Mouse (Mus musculus): Measurements from ENCODE around the gene AI467606. TPM values are rescaled to one million over a fixed set of nuclear protein-coding genes. Genes with fewer than 3 reads are reported as not detected.
"Not testable (repeated sequence)": the region's sequence is repeated elsewhere in the genome, so short reads cannot be mapped to it uniquely, and the experiment has no call there.

The AI467606 gene
- polyA plus RNA-seq, 1 experiment from 2014 or later = 4.3 TPM

DNA sequence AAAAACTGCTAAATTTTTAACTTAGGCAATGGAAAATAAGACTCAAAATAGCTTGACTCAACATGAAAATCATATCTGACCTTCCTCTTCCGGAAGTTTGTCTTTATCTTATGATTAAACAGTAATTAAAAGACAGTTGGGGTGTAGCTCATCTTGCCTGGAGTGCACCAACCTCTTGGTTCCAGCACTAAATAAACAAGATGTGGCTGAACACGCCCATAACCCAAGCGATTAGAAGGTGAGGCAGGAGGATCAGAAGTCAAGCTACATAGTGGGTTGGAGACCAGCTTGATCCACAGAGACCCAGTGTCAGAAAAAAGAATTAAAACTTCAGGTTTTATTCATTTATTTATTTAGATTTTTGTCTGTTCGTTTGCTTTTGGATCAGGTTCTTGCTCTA lies 7.5 kb upstream of the AI467606 start:
- no peak for TF ChIP-seq CTCF (IDR thresholded peaks at IDR 0.05; ENCODE audit: low read depth)
- Histone ChIP-seq H3K27me3 (ENCODE audit: insufficient read depth, low read length) (no peaks in the 10 kb centered on the region), H3K27ac (no peak overlapping the region), H3K9ac (ENCODE audit: low read depth, low read length) (no peak overlapping the region), H3K36me3 (ENCODE audit: insufficient read depth, low read length) (no peaks in the 10 kb centered on the region), H3K9me3 (replicated peaks; ENCODE audit: low read length) (no peaks in the 10 kb centered on the region), H3K4me1 (replicated peaks; ENCODE audit: insufficient read depth, low read length) (0 out of 2 replicates have a peak, but pooled peaks cover 6% of the 10 kb centered on the region), H3K4me3 (replicated peaks; ENCODE audit: low read depth, low read length) (no peak overlapping the region), H3K4me2 (ENCODE audit: low read length) (no peak overlapping the region)
- WGBS = 73% methylated on average over 4 of the region's 4 CpGs
- DNase-seq (ENCODE audit: low spot score) (no peak), ATAC-seq (replicated peaks; ENCODE audit: low FRiP score, low read depth) (no peak)

GRCm38 (mm10) chr7:127084794-127085193 lies 6.4 kb upstream of the AI467606 start:
- H3K27me3 ChIP-seq (ENCODE audit: insufficient read depth, low read length) = no peaks in the 10 kb centered on the region
- H3K27ac ChIP-seq = no peak overlapping the region
- H3K9ac ChIP-seq (ENCODE audit: low read depth, low read length) = no peak overlapping the region
- H3K9me3 ChIP-seq (replicated peaks; ENCODE audit: low read length) = no peaks in the 10 kb centered on the region
- H3K4me3 ChIP-seq (replicated peaks; ENCODE audit: low read depth, low read length) = no peak overlapping the region
- no peaks in the 10 kb centered on the region for H3K36me3 ChIP-seq (ENCODE audit: insufficient read depth, low read length)
- ATAC-seq (replicated peaks; ENCODE audit: low FRiP score, low read depth) = no peak
- DNase-seq (ENCODE audit: low spot score) = no peak
- H3K4me1 ChIP-seq (replicated peaks; ENCODE audit: insufficient read depth, low read length) = 0 out of 2 replicates have a peak, but pooled peaks cover 6% of the 10 kb centered on the region
- WGBS = 90% methylated on average over 2 of the region's 2 CpGs
- H3K4me2 ChIP-seq (ENCODE audit: low read length) = no peak overlapping the region
- no peak for TF ChIP-seq CTCF (IDR thresholded peaks at IDR 0.05; ENCODE audit: low read depth)

DNA sequence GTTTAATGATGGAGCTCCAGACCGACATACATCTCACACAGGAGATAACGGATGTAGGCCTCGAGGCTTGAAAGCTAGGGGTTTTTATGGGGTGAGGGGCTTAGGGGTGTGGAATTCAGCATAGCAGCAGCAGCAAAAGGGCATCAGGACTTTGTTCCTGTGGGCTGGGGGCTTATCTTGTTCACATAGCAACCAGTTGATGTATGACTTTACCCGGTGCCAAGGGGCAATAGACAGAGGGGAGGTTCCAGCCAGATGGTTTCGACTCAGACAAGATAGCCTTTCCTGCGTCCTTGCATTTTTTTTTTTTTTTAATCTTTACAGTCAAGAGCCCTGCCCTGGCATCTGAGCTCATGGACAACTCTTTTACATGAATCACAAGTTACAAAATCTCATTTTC lies 5.4 kb upstream of the AI467606 start:
- H3K27ac ChIP-seq; ATAC-seq (replicated peaks; ENCODE audit: low FRiP score, low read depth); H3K9me3 ChIP-seq (replicated peaks; ENCODE audit: low read length); H3K27me3 ChIP-seq (ENCODE audit: insufficient read depth, low read length); H3K4me3 ChIP-seq (replicated peaks; ENCODE audit: low read depth, low read length); H3K9ac ChIP-seq (ENCODE audit: low read depth, low read length); H3K36me3 ChIP-seq (ENCODE audit: insufficient read depth, low read length); DNase-seq (ENCODE audit: low spot score); H3K4me1 ChIP-seq (replicated peaks; ENCODE audit: insufficient read depth, low read length); H3K4me2 ChIP-seq (ENCODE audit: low read length): not testable (repeated sequence)
- WGBS = 52% methylated on average over 6 of the region's 6 CpGs

DNA sequence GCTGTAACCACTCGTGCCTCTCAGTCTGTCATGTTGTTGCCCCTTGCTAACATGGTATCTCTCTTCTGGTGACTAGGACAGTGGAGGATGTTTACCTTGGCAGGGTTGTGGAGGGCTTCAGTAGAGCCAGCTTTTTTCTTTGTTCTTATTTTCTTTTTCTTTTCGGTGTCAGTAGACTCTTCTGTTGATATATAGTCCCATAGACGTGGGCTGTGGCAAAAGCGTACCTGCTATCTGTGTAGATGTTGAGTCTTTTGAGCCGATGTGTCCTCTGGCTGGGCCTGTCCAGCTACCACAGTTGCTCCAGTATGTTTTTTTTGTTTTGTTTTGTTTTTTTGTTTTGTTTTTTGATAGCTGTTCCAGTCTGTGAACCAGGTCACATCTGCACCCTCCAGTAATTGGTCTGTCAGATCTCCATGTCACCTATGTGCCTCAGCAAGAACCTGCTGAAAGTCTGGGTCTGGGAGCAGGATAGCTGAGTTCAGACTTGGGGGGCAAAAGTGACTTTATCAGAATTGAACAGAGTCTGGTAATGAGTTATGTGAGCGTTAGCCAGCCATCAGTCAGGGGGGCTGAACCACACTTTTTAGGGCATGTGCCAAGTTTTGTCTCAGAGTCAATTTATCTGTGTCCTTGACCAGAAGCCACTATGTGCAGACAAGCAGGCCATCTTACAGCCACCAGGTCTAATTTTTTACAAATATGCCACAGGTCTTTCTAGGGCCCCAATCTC lies 3.7 kb upstream of the AI467606 start, which contains the start of gene Zg16:
Zg16 (minus strand) TSS at position 51 of the 733 bp plus-strand sequence.
- not testable (repeated sequence) for H3K27me3 ChIP-seq (ENCODE audit: insufficient read depth, low read length); H3K36me3 ChIP-seq (ENCODE audit: insufficient read depth, low read length); ATAC-seq (replicated peaks; ENCODE audit: low FRiP score, low read depth); DNase-seq (ENCODE audit: low spot score); H3K4me1 ChIP-seq (replicated peaks; ENCODE audit: insufficient read depth, low read length); H3K4me2 ChIP-seq (ENCODE audit: low read length); H3K27ac ChIP-seq; H3K4me3 ChIP-seq (replicated peaks; ENCODE audit: low read depth, low read length); H3K9me3 ChIP-seq (replicated peaks; ENCODE audit: low read length); H3K9ac ChIP-seq (ENCODE audit: low read depth, low read length)
- WGBS = 64% methylated on average over 6 of the region's 6 CpGs

- no peaks in the 10 kb centered on the region for H3K27me3 ChIP-seq (ENCODE audit: insufficient read depth, low read length)
- no peak overlapping the region for H3K9ac ChIP-seq (ENCODE audit: low read depth, low read length)
- H3K4me2 ChIP-seq (ENCODE audit: low read length) = no peak overlapping the region
- DNase-seq (ENCODE audit: low spot score) (no peak), ATAC-seq (replicated peaks; ENCODE audit: low FRiP score, low read depth) (no peak)
- 81% methylated on average over 3 of the region's 3 CpGs for WGBS
- H3K27ac ChIP-seq = no peak overlapping the region
- no peaks in the 10 kb centered on the region for H3K36me3 ChIP-seq (ENCODE audit: insufficient read depth, low read length)
- H3K4me3 ChIP-seq (replicated peaks; ENCODE audit: low read depth, low read length) = no peak overlapping the region
- H3K9me3 ChIP-seq (replicated peaks; ENCODE audit: low read length) = no peaks in the 10 kb centered on the region
- peaks cover 9% of the 10 kb centered on the region; the same call in 1 of the 2 replicates for H3K4me1 ChIP-seq (replicated peaks; ENCODE audit: insufficient read depth, low read length)
- TF ChIP-seq CTCF (IDR thresholded peaks at IDR 0.05; ENCODE audit: low read depth) = no peak
Measured at GRCm38 (mm10) chr7:127088083-127088482, 3.1 kb upstream of the AI467606 start.

- DNase-seq (ENCODE audit: low spot score) (no peak), ATAC-seq (replicated peaks; ENCODE audit: low FRiP score, low read depth) (no peak)
- no peak for TF ChIP-seq CTCF (IDR thresholded peaks at IDR 0.05; ENCODE audit: low read depth)
- Histone ChIP-seq H3K4me2 (ENCODE audit: low read length) (peak overlapping the region; percentile 14), H3K36me3 (ENCODE audit: insufficient read depth, low read length) (no peaks in the 10 kb centered on the region), H3K4me1 (replicated peaks; ENCODE audit: insufficient read depth, low read length) (peaks cover 9% of the 10 kb centered on the region; the same call in 1 of the 2 replicates), H3K9ac (ENCODE audit: low read depth, low read length) (no peak overlapping the region), H3K9me3 (replicated peaks; ENCODE audit: low read length) (no peaks in the 10 kb centered on the region), H3K27ac (no peak overlapping the region), H3K4me3 (replicated peaks; ENCODE audit: low read depth, low read length) (no peak overlapping the region), H3K27me3 (ENCODE audit: insufficient read depth, low read length) (no peaks in the 10 kb centered on the region)
- WGBS = 24% methylated on average over 27 of the region's 27 CpGs
Measured at GRCm38 (mm10) chr7:127088901-127089845, 2.0 kb upstream of the AI467606 start.

All from kidney, postnatal 0 days (tissue).